Mouse (Mus musculus): ENCODE results near the gene Lce1g. TPM values are rescaled to one million over a fixed set of nuclear protein-coding genes. Genes with fewer than 3 reads are reported as not detected.

Lce1g gene
- total and polyA plus RNA-seq, 3 experiments: not detected

GRCm38 (mm10) chr3:92771573-92771972, 19.4 kb upstream of the Lce1g start:
- H3K36me3 ChIP-seq (replicated peaks in 1 of 2; ENCODE audit: control insufficient read depth in 1 of 2, insufficient read depth in 1 of 2, low read length in 1 of 2): no peaks in the 10 kb centered on the region
- no peaks in the 10 kb centered on the region; a peak in 1 of 4 replicates for H3K4me1 ChIP-seq (ENCODE audit: control insufficient read depth in 1 of 2, insufficient read depth in 2 of 2)
- no peaks in the 10 kb centered on the region for H3K79me2 ChIP-seq (replicated peaks; ENCODE audit: control insufficient read depth, extremely low read depth, insufficient read depth, poor library complexity, severe bottlenecking)
- no peak overlapping the region for H3K9ac ChIP-seq (ENCODE audit: insufficient read depth, low read depth)
- dilution Hi-C loops (cut with MboI; ENCODE audit: extremely low pct_ligation_motif_present, extremely low pct_unique_long_range_greater_than_20kb, low sequenced_read_pairs): no loop called here
- in situ Hi-C loops (cut with MboI; ENCODE audit: low pct_ligation_motif_present, low pct_unique_long_range_greater_than_20kb, low sequenced_read_pairs): no loop called here
- H3K27me3 ChIP-seq (replicated peaks): no peaks in the 10 kb centered on the region
- H3K4me3 ChIP-seq (replicated peaks in 1 of 3; ENCODE audit: low read depth in 2 of 3, low read length in 2 of 3, poor library complexity in 1 of 3): no peak overlapping the region
- no peaks in the 10 kb centered on the region for H3K9me3 ChIP-seq (replicated peaks; ENCODE audit: low read length)
- peak; percentile 31 for DNase-seq (ENCODE audit: extremely low read depth)
- H3K4me2 ChIP-seq (ENCODE audit: insufficient read depth, low read depth, poor library complexity, severe bottlenecking): no peak overlapping the region
- H3K27ac ChIP-seq (ENCODE audit: insufficient read depth, low read depth): no peak overlapping the region
- TF ChIP-seq RAD21 (IDR thresholded peaks at IDR 0.05; ENCODE audit: low read depth, low read length) (peak; percentile 39), UBTF (IDR thresholded peaks at IDR 0.05; ENCODE audit: low read depth, low read length) (no peak), NELFE (IDR thresholded peaks at IDR 0.05; ENCODE audit: low read depth, low read length) (no peak), SMC3 (IDR thresholded peaks at IDR 0.05; ENCODE audit: low read depth, low read length) (no peak), MYC (IDR thresholded peaks at IDR 0.05; ENCODE audit: low read depth, low read length) (no peak), TCF12 (IDR thresholded peaks at IDR 0.05; ENCODE audit: low read depth, low read length) (no peak), MAFK (IDR thresholded peaks at IDR 0.05; ENCODE audit: insufficient replicate concordance, low read length) (no peak), RCOR1 (conservative IDR thresholded peaks at IDR 0.05; ENCODE audit: low read depth, low read length) (no peak), NRF1 (IDR thresholded peaks at IDR 0.05; ENCODE audit: low read depth, low read length) (no peak), MAZ (IDR thresholded peaks at IDR 0.05; ENCODE audit: low read depth, low read length) (no peak), ETS1 (conservative IDR thresholded peaks at IDR 0.05; ENCODE audit: low read depth, low read length) (no peak), CTCF (conservative IDR thresholded peaks at IDR 0.05 in 1 of 2, IDR thresholded peaks at IDR 0.05 in 1 of 2; ENCODE audit: low read depth in 2 of 2, low read length in 2 of 2) (peak; percentile 22 to 48; a peak in 3 of 4 replicates), USF1 (IDR thresholded peaks at IDR 0.05; ENCODE audit: low read depth, low read length) (no peak), EP300 (IDR thresholded peaks at IDR 0.05; ENCODE audit: low read length) (no peak), ZKSCAN1 (IDR thresholded peaks at IDR 0.05; ENCODE audit: borderline replicate concordance, low read depth, low read length) (no peak)

GRCm38 (mm10) chr3:92764965-92765364, 12.8 kb upstream of the Lce1g start, which contains the start of gene Lce1h:
Gene Lce1h, minus strand, starts transcription at chr3:92765065.
- in situ Hi-C loops (cut with MboI; ENCODE audit: low pct_ligation_motif_present, low pct_unique_long_range_greater_than_20kb, low sequenced_read_pairs) (no loop called here), dilution Hi-C loops (cut with MboI; ENCODE audit: extremely low pct_ligation_motif_present, extremely low pct_unique_long_range_greater_than_20kb, low sequenced_read_pairs) (no loop called here)
- Histone ChIP-seq H3K9me3 (replicated peaks; ENCODE audit: low read length) (no peaks in the 10 kb centered on the region), H3K27me3 (replicated peaks) (no peaks in the 10 kb centered on the region), H3K27ac (ENCODE audit: insufficient read depth, low read depth) (no peak within 1 kb of the TSS), H3K4me3 (replicated peaks in 1 of 3; ENCODE audit: low read depth in 2 of 3, low read length in 2 of 3, poor library complexity in 1 of 3) (no peak within 1 kb of the TSS), H3K4me2 (ENCODE audit: insufficient read depth, low read depth, poor library complexity, severe bottlenecking) (no peak within 1 kb of the TSS), H3K9ac (ENCODE audit: insufficient read depth, low read depth) (no peak within 1 kb of the TSS), H3K36me3 (replicated peaks in 1 of 2; ENCODE audit: control insufficient read depth in 1 of 2, insufficient read depth in 1 of 2, low read length in 1 of 2) (no peaks in the 10 kb centered on the region), H3K79me2 (replicated peaks; ENCODE audit: control insufficient read depth, extremely low read depth, insufficient read depth, poor library complexity, severe bottlenecking) (no peaks in the 10 kb centered on the region), H3K4me1 (ENCODE audit: control insufficient read depth in 1 of 2, insufficient read depth in 2 of 2) (no peaks in the 10 kb centered on the region)
- no peak for DNase-seq (ENCODE audit: extremely low read depth)
- no peak for TF ChIP-seq HCFC1 (IDR thresholded peaks at IDR 0.05; ENCODE audit: low read depth, low read length)

Data from CH12.LX (cell line).